Mouse (Mus musculus): ENCODE results near the gene Nr3c2.

Nr3c2 gene

GRCm38 (mm10) chr8:77173075-77173657 is 273.9 kb downstream of the Nr3c2 start:
- no peak for DNase-seq (ENCODE audit: low spot score)

GRCm38 (mm10) chr8:77173736-77174135 is 274.5 kb downstream of the Nr3c2 start:
- peak; percentile 12 for DNase-seq (ENCODE audit: low spot score)

- no peak for DNase-seq (ENCODE audit: low spot score)
These were observed 276.2 kb downstream of the Nr3c2 start for GRCm38 (mm10) chr8:77175471-77175870.

GRCm38 (mm10) chr8:77176343-77176742 is 277.1 kb downstream of the Nr3c2 start:
- no peak for DNase-seq (ENCODE audit: low spot score)

GRCm38 (mm10) chr8:77185816-77186215 is 286.6 kb downstream of the Nr3c2 start:
- no peak for DNase-seq (ENCODE audit: low spot score)

GRCm38 (mm10) chr8:77186914-77187536 is 287.8 kb downstream of the Nr3c2 start:
- no peak for DNase-seq (ENCODE audit: low spot score)

- no peak for DNase-seq (ENCODE audit: low spot score)
These were observed 288.5 kb downstream of the Nr3c2 start for GRCm38 (mm10) chr8:77187748-77188147.

- DNase-seq (ENCODE audit: low spot score): no peak
These were observed 289.1 kb downstream of the Nr3c2 start for GRCm38 (mm10) chr8:77188298-77188697.

GRCm38 (mm10) chr8:77189318-77189717 is 290.1 kb downstream of the Nr3c2 start:
- DNase-seq (ENCODE audit: low spot score): no peak

- no peak for DNase-seq (ENCODE audit: low spot score)
These were observed 291.2 kb downstream of the Nr3c2 start for GRCm38 (mm10) chr8:77190393-77190792.

- DNase-seq (ENCODE audit: low spot score): no peak
These were observed 310.1 kb downstream of the Nr3c2 start for GRCm38 (mm10) chr8:77209297-77209696.

GRCm38 (mm10) chr8:77213893-77214464 is 314.7 kb downstream of the Nr3c2 start:
- DNase-seq (ENCODE audit: low spot score): no peak

- DNase-seq (ENCODE audit: low spot score): peak; percentile 62
These were observed 315.4 kb downstream of the Nr3c2 start for GRCm38 (mm10) chr8:77214665-77215064.

- no peak for DNase-seq (ENCODE audit: low spot score)
These were observed 315.9 kb downstream of the Nr3c2 start for GRCm38 (mm10) chr8:77215191-77215590.

GRCm38 (mm10) chr8:77223123-77223522 is 323.9 kb downstream of the Nr3c2 start:
- no peak for DNase-seq (ENCODE audit: low spot score)

- no peak for DNase-seq (ENCODE audit: low spot score)
These were observed 328.5 kb downstream of the Nr3c2 start for GRCm38 (mm10) chr8:77227742-77228141.

- DNase-seq (ENCODE audit: low spot score): no peak
These were observed 329.4 kb downstream of the Nr3c2 start for GRCm38 (mm10) chr8:77228688-77229087.

- DNase-seq (ENCODE audit: low spot score): no peak
These were observed 332.0 kb downstream of the Nr3c2 start for GRCm38 (mm10) chr8:77231211-77231610.

GRCm38 (mm10) chr8:77231834-77232233 is 332.6 kb downstream of the Nr3c2 start:
- DNase-seq (ENCODE audit: low spot score): no peak

- no peak for DNase-seq (ENCODE audit: low spot score)
These were observed 333.2 kb downstream of the Nr3c2 start for GRCm38 (mm10) chr8:77232411-77232810.

- DNase-seq (ENCODE audit: low spot score): peak; percentile 79
These were observed 337.5 kb downstream of the Nr3c2 start for GRCm38 (mm10) chr8:77236701-77237100.

GRCm38 (mm10) chr8:77239462-77239861 is 340.2 kb downstream of the Nr3c2 start:
- peak; percentile 11 for DNase-seq (ENCODE audit: low spot score)

GRCm38 (mm10) chr8:77241381-77241780 is 342.1 kb downstream of the Nr3c2 start:
- DNase-seq (ENCODE audit: low spot score): no peak

GRCm38 (mm10) chr8:77250094-77250493 is 350.9 kb downstream of the Nr3c2 start:
- no peak for DNase-seq (ENCODE audit: low spot score)

Measured in adipocyte (in vitro differentiated cells).